Comparison of ENCODE assay signal across 8 mouse cellular contexts in the genomic region with DNA sequence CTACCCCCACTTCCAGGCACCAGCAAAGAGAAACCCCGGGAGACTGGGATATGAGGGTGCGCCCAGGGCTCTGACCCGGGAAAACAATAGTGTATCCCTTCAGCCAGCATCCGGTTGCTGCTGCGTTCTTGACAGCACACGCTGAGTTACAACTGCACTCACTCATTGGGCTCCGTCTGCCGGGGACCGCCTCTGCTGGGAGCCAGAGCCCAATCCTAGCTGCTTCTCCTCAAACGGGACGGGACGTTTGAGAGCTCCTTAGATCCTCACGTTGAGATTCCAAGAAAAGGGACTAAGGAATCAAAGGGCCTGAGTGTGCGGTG. TPM values are rescaled to one million over a fixed set of nuclear protein-coding genes. Genes with fewer than 3 reads are reported as not detected.
DNase-seq lines count a peak whose midpoint lies in the region; ATAC-seq lines count a peak whose summit lies in the region.

No protein-coding gene starts in this region.

- peak; percentile 61 for DNase-seq in layer of hippocampus, adult 11-12 months (ENCODE audit: low spot score)
- no peak for DNase-seq in layer of hippocampus, postnatal 25 days (ENCODE audit: extremely low spot score in 1 of 2, low spot score in 1 of 2)
- peak; percentile 75 for DNase-seq in gastrocnemius, postnatal 14 days
- peak; percentile 78 for DNase-seq in intestine, embryonic 14.5 days (ENCODE audit: low spot score)
- peak; percentile 35 to 43 for DNase-seq in left cerebral cortex, postnatal 36 days (ENCODE audit: low spot score in 2 of 2)
- peak; percentile 78 for DNase-seq in mesoderm, embryonic 11.5 days (ENCODE audit: low read depth, low spot score)
- peak; percentile 65 for DNase-seq in skeletal muscle tissue, adult 2 months (ENCODE audit: low read depth, low spot score)

- no peaks in the 10 kb centered on the region for H3K27me3 ChIP-seq in intestine, embryonic 14.5 days (replicated peaks; ENCODE audit: control insufficient read depth, insufficient read depth, low read length)

- H3K4me2 ChIP-seq in intestine, embryonic 14.5 days (ENCODE audit: low read length) = peak overlapping the region; percentile 77

- intact Hi-C loops in gastrocnemius, postnatal 14 days (cut with DNase I; ENCODE audit: low total_unique reads) = no loop called here
- intact Hi-C loops in left cerebral cortex, postnatal 36 days (cut with DNase I) = loop anchor here (5.0 kb wide), 2 partner anchors 111 to 161 kb away; no protein-coding TSS in a partner anchor

- H3K36me3 ChIP-seq in intestine, embryonic 14.5 days (ENCODE audit: control insufficient read depth, insufficient read depth, low read length) = no peaks in the 10 kb centered on the region

- H3K4me3 ChIP-seq in intestine, embryonic 14.5 days (ENCODE audit: low read depth, low read length) = peak overlapping the region; percentile 45

- 1% methylated on average over 14 of the region's 14 CpGs for WGBS in intestine, embryonic 14.5 days

- peak overlapping the region; percentile 60; the same call in 1 of the 2 replicates for H3K27ac ChIP-seq in intestine, embryonic 14.5 days (ENCODE audit: low read depth)

- peak overlapping the region; percentile 25 for H3K9ac ChIP-seq in intestine, embryonic 14.5 days (ENCODE audit: low read length)

- H3K4me1 ChIP-seq in intestine, embryonic 14.5 days (replicated peaks; ENCODE audit: control insufficient read depth, insufficient read depth, low read length) = 0 out of 2 replicates have a peak, but pooled peaks cover 3% of the 10 kb centered on the region

- ATAC-seq in common myeloid progenitor, adult 5-6 weeks (replicated peaks; ENCODE audit: low read depth, poor library complexity, severe bottlenecking) = peak; percentile 56
- ATAC-seq in intestine, embryonic 14.5 days (replicated peaks; ENCODE audit: low FRiP score, low TSS enrichment, low read depth) = peak; percentile 77; the same call in 1 of the 2 replicates

- no peaks in the 10 kb centered on the region for H3K9me3 ChIP-seq in intestine, embryonic 14.5 days (ENCODE audit: control insufficient read depth, low read length)

RNA-seq across cellular contexts. Expression of a gene that starts 0.5 kb away (rescaled TPM):
- 100 to 1,000 TPM; 139 to 156 TPM for total RNA-seq in layer of hippocampus, postnatal 25 days (2021)
- 2.9 and 3.4 TPM in 2 replicates for total RNA-seq in common myeloid progenitor, adult 5-6 weeks (2017)
- total RNA-seq in gastrocnemius, postnatal 14 days (2021) = 10 to 100 TPM; 12.8 to 37.3 TPM
- 3.5 and 4.4 TPM in 2 replicates for polyA plus RNA-seq in intestine, embryonic 14.5 days (2014; fragmentation: Nextera tagmentation; extraction: Ambion mirVana)
- 100 to 1,000 TPM; 141 to 168 TPM for total RNA-seq in left cerebral cortex, postnatal 36 days (2021)

Comparison
In these comparisons a context has a peak if more than half of its experiments do, and no peak if none do; other contexts are left out.
1. DNase-seq: peak in layer of hippocampus, adult 11-12 months (single experiment), gastrocnemius, postnatal 14 days (single experiment), intestine, embryonic 14.5 days (single experiment), left cerebral cortex, postnatal 36 days (2 of 2), mesoderm, embryonic 11.5 days (single experiment) and skeletal muscle tissue, adult 2 months (single experiment); none in layer of hippocampus, postnatal 25 days (0 of 2).